ENCODE assay signal across 24 mouse cellular contexts in genomic region chr2:5258250-5258649, GRCm38 (mm10).
"Had no signal": no experiment of that assay in that cellular context is flagged by ENCODE, and none has a peak within 500 bp of the region (broad histone marks: within the 10 kb centered on the region; RNA-seq: fewer than 3 reads in every experiment).

No protein-coding gene starts in this region.

- H3K4me3 ChIP-seq: gastrocnemius, adult 2 months; heart, embryonic 10.5 days; heart, embryonic 12.5 days; hindbrain, embryonic 10.5 days; hindbrain, embryonic 12.5 days; limb, embryonic 13.5 days; limb, embryonic 15.5 days; liver, embryonic 12.5 days had no signal

- DNase-seq: gastrocnemius, adult 2 months; gastrocnemius, postnatal 10 days; gastrocnemius, postnatal 25 days; heart, adult 18-20 months; heart, postnatal 10 days; heart, postnatal 4 days; kidney, adult 18-20 months; kidney, postnatal 10 days; kidney, postnatal 4 days; layer of hippocampus, adult 9-11 months; layer of hippocampus, postnatal 36 days; left cerebral cortex, postnatal 4 days had no signal

- H3K27ac ChIP-seq: gastrocnemius, adult 2 months; heart, embryonic 10.5 days; hindbrain, embryonic 10.5 days; hindbrain, embryonic 12.5 days; hindbrain, embryonic 14.5 days; limb, embryonic 13.5 days; limb, embryonic 15.5 days; liver, embryonic 12.5 days; liver, embryonic 14.5 days had no signal

- H3K4me1 ChIP-seq: heart, embryonic 10.5 days; heart, embryonic 12.5 days; hindbrain, embryonic 10.5 days; hindbrain, embryonic 12.5 days; limb, embryonic 13.5 days; limb, embryonic 15.5 days; liver, embryonic 12.5 days had no signal

- H3K9me3 ChIP-seq: heart, embryonic 10.5 days; hindbrain, embryonic 10.5 days; hindbrain, embryonic 12.5 days; limb, embryonic 13.5 days; limb, embryonic 15.5 days; liver, embryonic 12.5 days had no signal

- ATAC-seq: forebrain, embryonic 16.5 days; hindbrain, embryonic 16.5 days; inflammation-experienced regulatory T-cells, adult 6 months; liver, embryonic 12.5 days had no signal

- H3K4me2 ChIP-seq: heart, embryonic 12.5 days; hindbrain, embryonic 12.5 days; hindbrain, embryonic 14.5 days; limb, embryonic 13.5 days; limb, embryonic 15.5 days; liver, embryonic 12.5 days had no signal

- H3K27me3 ChIP-seq: heart, embryonic 12.5 days; hindbrain, embryonic 12.5 days; limb, embryonic 13.5 days; limb, embryonic 15.5 days; liver, embryonic 12.5 days had no signal

- H3K36me3 ChIP-seq: heart, embryonic 10.5 days; heart, embryonic 12.5 days; hindbrain, embryonic 10.5 days; hindbrain, embryonic 12.5 days; limb, embryonic 13.5 days; limb, embryonic 15.5 days; liver, embryonic 12.5 days had no signal

- H3K9ac ChIP-seq: heart, embryonic 12.5 days; hindbrain, embryonic 12.5 days; hindbrain, embryonic 14.5 days; limb, embryonic 13.5 days; limb, embryonic 15.5 days; liver, embryonic 12.5 days; liver, embryonic 14.5 days had no signal
